ENCODE assay signal across 10 mouse cellular contexts in the genomic region with DNA sequence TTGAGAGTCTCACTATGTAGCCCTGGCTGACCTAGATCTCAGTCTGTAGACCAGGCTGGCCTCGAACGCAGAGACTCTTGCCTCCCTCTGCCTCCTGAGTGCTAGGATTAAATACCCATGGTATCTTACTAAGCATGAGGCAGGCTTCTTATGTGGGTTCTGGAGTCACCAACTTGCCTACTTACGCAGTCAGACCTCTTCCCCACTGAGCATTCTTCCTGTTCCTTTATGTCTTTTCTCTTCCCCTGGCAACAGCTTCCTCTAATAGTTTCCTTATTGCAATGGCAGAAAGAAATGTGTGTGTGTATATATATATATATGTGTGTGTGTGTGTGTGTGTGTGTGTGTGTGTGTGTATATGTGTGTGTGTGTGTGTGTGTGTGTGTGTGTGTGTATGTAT.
DNase-seq lines count a peak whose midpoint lies in the region; TF ChIP-seq lines count a peak whose summit lies in the region.
"Had no signal": no experiment of that assay in that cellular context is flagged by ENCODE, and none has a peak within 500 bp of the region (broad histone marks: within the 10 kb centered on the region; RNA-seq: fewer than 3 reads in every experiment).

No protein-coding gene starts in this region.

- H3K27me3 ChIP-seq in kidney, adult 2 months (replicated peaks; ENCODE audit: control insufficient read depth, insufficient read depth, low read length) = no peaks in the 10 kb centered on the region
- no peaks in the 10 kb centered on the region for H3K27me3 ChIP-seq in thymus, adult 2 months (ENCODE audit: control insufficient read depth, insufficient read depth, low read length)
- H3K27me3 ChIP-seq in limb, embryonic 10.5 days (ENCODE audit: low read depth, poor library complexity, severe bottlenecking) = no peaks in the 10 kb centered on the region

- no peak for DNase-seq in kidney, adult 2 months
- no peak for DNase-seq in kidney, postnatal 4 days
- DNase-seq in thymus, adult 2 months = no peak
- DNase-seq in thymus, postnatal 0 days (ENCODE audit: low spot score) = no peak
- DNase-seq in limb, embryonic 10.5 days (ENCODE audit: low spot score) = no peak
- no peak for DNase-seq in ovary, adult 18-20 months (ENCODE audit: low spot score)
- no peak for DNase-seq in cerebellum, postnatal 14 days
- DNase-seq: adrenal gland, postnatal 14 days; cerebellum, adult 11-12 months had no signal

- H3K4me3 ChIP-seq in kidney, adult 2 months (ENCODE audit: insufficient read depth, low read depth, low read length) = no peak overlapping the region
- no peak overlapping the region for H3K4me3 ChIP-seq in thymus, adult 2 months (ENCODE audit: control insufficient read depth, insufficient read depth, low read length)
- H3K4me3 ChIP-seq in limb, embryonic 10.5 days = no peak overlapping the region
- H3K4me3 ChIP-seq: forebrain, embryonic 12.5 days had no signal

- no peak for TF ChIP-seq CTCF in kidney, adult 2 months (conservative IDR thresholded peaks at IDR 0.05; ENCODE audit: insufficient read depth, insufficient read length, low read depth, low read length)
- TF ChIP-seq CTCF in thymus, adult 2 months (IDR thresholded peaks at IDR 0.05; ENCODE audit: borderline replicate concordance, control insufficient read depth, extremely low read depth, insufficient read depth, low read length, poor library complexity) = no peak

- 90% methylated on average over 3 of the region's 3 CpGs for WGBS in kidney, adult 2 months
- WGBS in thymus, adult 2 months = 38% methylated on average over 3 of the region's 3 CpGs
- 79% methylated on average over 3 of the region's 3 CpGs for WGBS in limb, embryonic 10.5 days

- H3K9me3 ChIP-seq in limb, embryonic 10.5 days (replicated peaks) = no peaks in the 10 kb centered on the region
- H3K9me3 ChIP-seq: forebrain, embryonic 12.5 days had no signal

- no peak for TF ChIP-seq POLR2A in kidney, adult 2 months (IDR thresholded peaks at IDR 0.05; ENCODE audit: low read depth, low read length)
- no peak for TF ChIP-seq POLR2A in thymus, adult 2 months (IDR thresholded peaks at IDR 0.05; ENCODE audit: control insufficient read depth, extremely low read depth, insufficient read depth, low read length, poor library complexity)

- H3K36me3 ChIP-seq in kidney, adult 2 months (ENCODE audit: control insufficient read depth, insufficient read depth, low read length) = no peaks in the 10 kb centered on the region
- no peaks in the 10 kb centered on the region for H3K36me3 ChIP-seq in thymus, adult 2 months (ENCODE audit: control insufficient read depth, insufficient read depth, low read length)
- no peaks in the 10 kb centered on the region for H3K36me3 ChIP-seq in limb, embryonic 10.5 days
- H3K36me3 ChIP-seq: forebrain, embryonic 12.5 days had no signal

- H3K4me1 ChIP-seq in kidney, adult 2 months (ENCODE audit: control insufficient read depth, insufficient read depth, low read length) = peaks cover 22% of the 10 kb centered on the region
- peaks cover 6% of the 10 kb centered on the region for H3K4me1 ChIP-seq in thymus, adult 2 months (replicated peaks; ENCODE audit: control insufficient read depth, insufficient read depth, low read length)
- peaks cover 80% of the 10 kb centered on the region for H3K4me1 ChIP-seq in limb, embryonic 10.5 days

- H3K27ac ChIP-seq in kidney, adult 2 months (ENCODE audit: insufficient read depth, low read depth, low read length) = peak overlapping the region; percentile 32; the same call in 1 of the 2 replicates
- H3K27ac ChIP-seq in thymus, adult 2 months (ENCODE audit: control insufficient read depth, insufficient read depth, low read length) = peak overlapping the region; percentile 47; the same call in 1 of the 2 replicates
- H3K27ac ChIP-seq in limb, embryonic 10.5 days = peak overlapping the region; percentile 72
- H3K27ac ChIP-seq: forebrain, embryonic 12.5 days had no signal
